Mouse (Mus musculus) erythroblast, embryonic 14.5 days (primary cell): ENCODE measurements around the gene Pck2. TPM values are rescaled to one million over a fixed set of nuclear protein-coding genes. Genes with fewer than 3 reads are reported as not detected.

Experiments used
- H3K27me3 ChIP-seq: 2 replicates; pipeline ENCODE4 v1.6.1; 2012; ENCODE audit warnings: inconsistent platforms; ENCODE audit not compliant: control insufficient read depth
- H3K36me3 ChIP-seq: 2 replicates; pipeline ENCODE4 v1.6.1; 2012; ENCODE audit warnings: mild to moderate bottlenecking, inconsistent platforms; ENCODE audit not compliant: control insufficient read depth
- H3K4me1 ChIP-seq: 2 replicates; pipeline ENCODE4 v1.6.1; 2012; ENCODE audit warnings: inconsistent platforms; ENCODE audit not compliant: control insufficient read depth
- H3K4me3 ChIP-seq: replicated peaks from 2 replicates; pipeline ENCODE3; 2012; ENCODE audit warnings: moderate library complexity, mild to moderate bottlenecking, inconsistent platforms
- H3K9me3 ChIP-seq: 2 replicates; pipeline ENCODE4 v1.6.1; 2012; ENCODE audit warnings: low read length, inconsistent platforms, mixed read lengths; ENCODE audit not compliant: control insufficient read depth
- GATA1 ChIP-seq: IDR thresholded peaks from 2 replicates; pipeline ENCODE4 v1.6.1; 2012; ENCODE audit warnings: low read length, inconsistent platforms, mixed read lengths
- TAL1 ChIP-seq: IDR thresholded peaks from 3 replicates; pipeline ENCODE4 v1.6.1; 2012; ENCODE audit warnings: low read length, inconsistent platforms, mixed read lengths
- polyA plus RNA-seq: library from polyadenylated mRNA; stranded (reverse); fragments of >175 nt; gene quantifications from 2 replicates; pipeline ENCODE4 v1.2.3, GENCODE M21; 2012

Pck2 gene
- polyA plus RNA-seq, 1 experiment, result 6.1 TPM

DNA sequence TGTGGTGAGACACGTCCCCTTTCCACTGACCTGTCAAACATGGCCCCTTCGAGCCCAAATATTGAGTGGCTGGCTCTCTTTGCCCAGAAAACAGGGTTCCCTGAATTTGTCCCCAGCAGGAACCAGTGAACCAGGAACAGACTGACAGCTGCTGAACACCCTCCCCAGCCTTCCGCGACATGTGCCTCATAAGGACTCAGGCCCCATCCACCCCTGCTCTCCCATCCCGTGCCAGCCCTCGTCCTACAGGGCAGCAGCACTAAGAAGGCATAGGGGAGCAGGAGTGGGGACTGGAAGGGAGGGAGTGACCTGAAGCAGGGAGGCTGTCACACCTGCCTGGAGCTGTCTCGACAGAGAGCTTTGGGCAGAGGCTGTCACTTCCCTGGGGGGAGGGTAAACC is 32.3 kb upstream of the Pck2 start:
- Histone ChIP-seq H3K36me3 (no peaks in the 10 kb centered on the region), H3K9me3 (no peaks in the 10 kb centered on the region), H3K4me1 (peaks cover 2% of the 10 kb centered on the region; the same call in 1 of the 2 replicates), H3K27me3 (peaks cover 36% of the 10 kb centered on the region), H3K4me3 (no peak overlapping the region)
- no peak for TF ChIP-seq TAL1
- no peak for TF ChIP-seq GATA1

DNA sequence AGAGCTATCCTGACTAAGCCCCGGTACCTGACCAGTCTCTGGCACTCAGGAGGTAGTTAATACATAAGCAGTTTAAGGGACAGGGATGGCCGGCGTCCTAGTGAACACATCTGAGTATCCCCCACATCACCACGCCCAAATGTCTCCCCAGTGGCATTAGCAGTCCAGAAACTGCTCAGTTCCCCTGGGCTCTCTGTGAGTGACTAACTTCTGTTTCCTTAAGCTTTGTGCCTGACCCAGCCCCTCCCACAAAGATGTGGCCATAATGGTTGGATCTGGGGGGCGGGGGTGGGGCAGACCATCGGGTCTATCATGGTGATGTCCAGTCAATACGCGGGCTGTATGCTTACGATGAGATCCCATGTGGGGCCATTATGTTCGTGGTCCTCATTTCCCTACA is 30.5 kb upstream of the Pck2 start:
- Histone ChIP-seq H3K4me1 (peaks cover 14% of the 10 kb centered on the region), H3K27me3 (peaks cover 46% of the 10 kb centered on the region), H3K9me3 (no peaks in the 10 kb centered on the region), H3K4me3 (no peak overlapping the region), H3K36me3 (no peaks in the 10 kb centered on the region)
- no peak for TF ChIP-seq GATA1
- no peak for TF ChIP-seq TAL1

DNA sequence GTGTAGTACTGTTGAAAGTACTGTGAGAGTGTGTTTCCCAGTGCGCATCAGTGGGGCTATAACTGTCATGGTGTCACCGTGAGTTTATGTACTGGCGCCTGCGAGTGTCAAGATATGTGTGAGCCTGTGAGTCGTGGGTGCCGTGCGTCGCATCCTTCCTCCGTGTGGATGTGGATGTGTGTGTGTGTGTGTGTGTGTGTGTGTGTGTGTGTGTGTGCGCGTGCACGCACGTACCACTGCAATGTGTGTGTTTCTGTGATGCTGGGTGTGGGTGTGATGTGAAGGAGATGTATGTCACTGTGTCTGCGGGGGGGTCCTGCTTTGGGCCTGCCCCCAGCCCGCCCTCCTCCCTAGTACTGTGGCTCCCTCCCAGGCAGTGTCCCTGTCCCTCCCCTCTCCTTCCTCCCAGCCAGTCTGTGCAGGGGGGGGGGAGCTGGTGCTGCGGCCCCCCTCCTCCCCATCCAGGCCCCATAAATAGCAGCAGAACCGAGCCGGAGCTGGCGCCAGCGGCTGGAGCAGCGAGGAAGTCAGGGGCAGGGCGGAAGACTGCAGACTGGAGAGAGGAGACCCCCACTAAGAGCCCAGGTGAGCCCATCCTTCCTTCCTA is 29.8 kb upstream of the Pck2 start, which contains the start of gene Cpne6:
Cpne6 (plus strand) TSS at position 321 of the 607 bp plus-strand sequence.
- TF ChIP-seq GATA1, result no peak
- TF ChIP-seq TAL1, result no peak
- H3K4me1 ChIP-seq, result peaks cover 14% of the 10 kb centered on the region
- H3K9me3 ChIP-seq, result no peaks in the 10 kb centered on the region
- peaks cover 47% of the 10 kb centered on the region for H3K27me3 ChIP-seq
- no peaks in the 10 kb centered on the region for H3K36me3 ChIP-seq
- no peak within 1 kb of the TSS for H3K4me3 ChIP-seq

DNA sequence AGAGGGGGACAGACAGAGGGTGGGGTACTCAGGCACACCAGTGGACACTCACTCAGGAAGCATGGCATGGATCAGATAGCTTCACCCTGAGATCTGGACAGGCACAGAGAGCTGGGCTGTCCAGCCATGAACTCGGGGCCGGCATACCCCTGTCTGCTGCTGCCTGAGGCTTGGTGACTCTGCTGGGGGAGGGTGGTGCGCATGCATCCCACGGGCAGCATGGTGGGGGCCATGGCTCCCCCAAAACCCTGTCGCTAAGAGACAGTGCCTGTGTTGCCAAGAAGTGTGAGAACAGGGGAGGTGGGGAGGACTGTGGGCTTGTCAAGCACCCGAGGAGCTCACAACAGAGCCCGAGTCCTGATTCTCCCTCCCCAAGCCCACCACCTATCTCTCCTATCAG is 29.0 kb upstream of the Pck2 start:
- Histone ChIP-seq H3K36me3 (no peaks in the 10 kb centered on the region), H3K4me3 (no peak overlapping the region), H3K9me3 (no peaks in the 10 kb centered on the region), H3K27me3 (peaks cover 54% of the 10 kb centered on the region), H3K4me1 (peaks cover 14% of the 10 kb centered on the region)
- TF ChIP-seq TAL1 (no peak), GATA1 (no peak)

DNA sequence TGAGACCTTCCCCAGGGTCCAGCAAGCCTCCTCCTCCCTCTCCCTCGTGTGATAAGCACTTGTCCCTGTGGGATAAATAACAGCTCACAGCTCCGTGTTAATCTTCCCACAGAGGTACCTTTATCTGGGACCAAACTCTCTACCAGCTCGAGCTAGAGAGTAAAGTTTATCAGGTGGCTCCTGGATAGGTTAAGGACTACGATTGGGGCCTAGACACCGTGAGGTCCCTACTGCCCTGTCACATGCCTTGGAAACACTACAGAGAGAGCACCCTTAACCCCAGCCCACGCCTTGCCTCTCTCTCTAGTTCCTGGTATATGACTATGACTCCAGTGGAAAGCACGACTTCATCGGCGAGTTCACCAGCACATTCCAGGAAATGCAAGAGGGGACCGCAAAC is 26.1 kb upstream of the Pck2 start:
- H3K4me3 ChIP-seq, result no peak overlapping the region
- peaks cover 14% of the 10 kb centered on the region for H3K4me1 ChIP-seq
- H3K9me3 ChIP-seq, result no peaks in the 10 kb centered on the region
- no peaks in the 10 kb centered on the region for H3K36me3 ChIP-seq
- peaks cover 72% of the 10 kb centered on the region for H3K27me3 ChIP-seq
- no peak for TF ChIP-seq GATA1
- TF ChIP-seq TAL1, result no peak

DNA sequence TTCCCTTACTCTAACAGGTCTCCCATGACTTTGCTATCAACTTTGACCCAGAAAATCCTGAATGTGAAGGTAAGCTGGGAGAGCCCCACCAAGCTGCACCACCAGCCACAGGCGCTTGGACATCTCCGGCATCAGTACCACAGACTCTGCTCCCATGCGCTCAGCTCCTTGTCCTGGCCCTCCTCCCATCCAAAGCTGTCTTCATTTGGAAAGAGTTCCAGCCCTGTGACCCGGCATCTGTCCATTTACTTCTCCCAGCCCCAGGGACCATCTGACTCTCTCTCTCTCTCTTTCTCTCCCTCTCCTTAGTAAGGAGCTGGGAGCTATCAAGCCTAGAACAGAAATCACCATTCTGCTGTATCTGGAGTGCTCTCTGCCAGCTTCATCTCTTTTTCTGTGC is 24.2 kb upstream of the Pck2 start:
- H3K27me3 ChIP-seq, result peaks cover 82% of the 10 kb centered on the region
- no peaks in the 10 kb centered on the region for H3K36me3 ChIP-seq
- H3K4me1 ChIP-seq, result peaks cover 19% of the 10 kb centered on the region
- no peak overlapping the region for H3K4me3 ChIP-seq
- TF ChIP-seq GATA1 (no peak), TAL1 (no peak)
- peaks cover 4% of the 10 kb centered on the region; the same call in 1 of the 2 replicates for H3K9me3 ChIP-seq

DNA sequence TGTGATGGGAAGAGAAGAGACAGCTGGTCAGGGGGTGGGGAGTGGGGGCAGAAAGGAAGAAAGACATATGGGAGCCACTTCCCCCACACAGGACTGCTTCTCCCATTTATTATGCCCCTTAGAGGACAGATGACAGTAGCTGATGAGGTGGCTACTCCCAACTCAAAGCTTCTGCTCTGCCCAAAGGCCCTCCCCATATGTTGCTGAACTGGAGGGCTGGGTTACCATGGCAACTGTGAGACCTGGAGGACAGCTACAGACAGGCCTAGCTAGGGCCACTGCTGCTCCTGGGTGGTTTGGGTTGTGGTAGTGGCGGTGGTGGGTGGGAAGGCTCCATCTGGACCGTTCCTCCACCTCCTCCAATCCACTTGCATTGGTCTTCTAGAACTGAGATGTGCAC is 21.2 kb upstream of the Pck2 start:
- Histone ChIP-seq H3K4me1 (peaks cover 13% of the 10 kb centered on the region), H3K27me3 (peaks cover 84% of the 10 kb centered on the region), H3K36me3 (no peaks in the 10 kb centered on the region), H3K9me3 (peaks cover 6% of the 10 kb centered on the region; the same call in 1 of the 2 replicates), H3K4me3 (no peak overlapping the region)
- TF ChIP-seq TAL1, result no peak
- TF ChIP-seq GATA1, result no peak

DNA sequence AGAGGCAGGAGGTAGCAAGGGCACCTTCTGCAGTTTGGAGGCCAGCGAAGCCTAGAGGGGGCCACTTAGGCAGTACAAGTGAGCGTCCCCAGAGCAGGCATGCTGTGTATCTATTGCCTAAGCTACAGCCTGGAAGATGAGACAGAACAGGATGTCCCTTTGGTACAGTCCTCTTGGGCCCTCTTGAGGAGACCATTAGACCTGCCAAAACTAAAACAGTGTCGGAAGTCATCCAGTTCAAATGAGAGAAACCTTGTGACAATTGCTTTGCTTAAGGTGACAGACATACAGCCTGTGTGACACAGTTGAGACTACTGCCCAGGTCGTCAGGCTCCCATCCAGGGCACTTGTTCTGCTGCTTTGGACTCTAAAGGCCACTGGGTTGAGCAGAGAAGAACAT is 20.5 kb upstream of the Pck2 start:
- no peaks in the 10 kb centered on the region for H3K36me3 ChIP-seq
- H3K9me3 ChIP-seq, result peaks cover 6% of the 10 kb centered on the region; the same call in 1 of the 2 replicates
- TF ChIP-seq GATA1, result no peak
- no peak for TF ChIP-seq TAL1
- H3K4me1 ChIP-seq, result peaks cover 7% of the 10 kb centered on the region
- H3K27me3 ChIP-seq, result peaks cover 91% of the 10 kb centered on the region
- no peak overlapping the region for H3K4me3 ChIP-seq

DNA sequence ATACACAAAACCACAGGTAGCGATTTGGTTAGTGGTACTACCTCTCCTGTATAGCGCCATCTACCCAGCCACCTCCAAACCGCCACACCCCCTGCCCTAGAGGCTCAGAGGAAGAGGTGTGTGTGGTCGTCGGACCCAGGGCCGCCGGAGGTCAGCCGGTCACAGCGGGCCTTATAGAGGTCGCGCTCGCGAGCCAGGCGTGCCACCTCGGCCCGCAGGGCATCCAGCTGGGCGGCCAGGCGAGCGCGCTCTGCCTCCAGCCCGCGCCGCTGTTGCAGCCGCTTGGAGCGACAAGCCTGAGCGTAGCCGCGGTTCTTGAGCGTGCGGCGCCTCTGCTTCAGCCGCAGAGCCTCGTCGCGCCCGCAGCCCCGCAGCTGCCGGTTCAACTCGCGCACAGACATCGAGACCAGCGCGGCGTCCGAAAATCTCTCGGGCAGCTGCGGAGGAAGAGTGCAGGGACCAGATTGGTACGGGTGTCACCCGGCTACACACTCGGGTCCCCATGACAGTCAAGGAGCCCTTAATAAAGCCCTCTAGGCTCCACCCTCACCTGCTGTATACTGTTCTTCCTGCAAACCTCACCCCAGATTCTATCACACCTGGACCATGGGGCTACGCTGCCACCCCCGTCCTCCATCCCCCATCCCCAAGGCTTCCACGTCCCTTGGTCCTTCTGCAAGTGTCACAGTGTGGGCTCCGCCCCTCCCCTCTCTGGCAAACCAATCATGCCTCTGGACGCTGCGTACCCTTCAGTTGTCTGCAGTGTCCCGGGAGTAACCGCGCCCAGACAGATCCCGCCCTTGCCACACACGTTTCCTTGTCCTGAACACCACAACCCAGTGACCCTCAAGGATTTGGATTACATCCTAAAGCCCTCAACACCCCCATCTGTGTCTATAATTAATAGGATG is 19.4 kb upstream of the Pck2 start:
- H3K4me1 ChIP-seq, result peaks cover 7% of the 10 kb centered on the region
- TF ChIP-seq GATA1 (no peak), TAL1 (no peak)
- H3K36me3 ChIP-seq, result no peaks in the 10 kb centered on the region
- H3K9me3 ChIP-seq, result peaks cover 6% of the 10 kb centered on the region; the same call in 1 of the 2 replicates
- H3K4me3 ChIP-seq, result peak overlapping the region; percentile 23
- peaks cover 96% of the 10 kb centered on the region for H3K27me3 ChIP-seq
